Mouse (Mus musculus): ENCODE data around the gene Plac1. TPM values are rescaled to one million over a fixed set of nuclear protein-coding genes. Genes with fewer than 3 reads are reported as not detected.

The Plac1 gene
- polyA plus RNA-seq, 1 experiment from 2014 or later: 1.8 TPM

DNA sequence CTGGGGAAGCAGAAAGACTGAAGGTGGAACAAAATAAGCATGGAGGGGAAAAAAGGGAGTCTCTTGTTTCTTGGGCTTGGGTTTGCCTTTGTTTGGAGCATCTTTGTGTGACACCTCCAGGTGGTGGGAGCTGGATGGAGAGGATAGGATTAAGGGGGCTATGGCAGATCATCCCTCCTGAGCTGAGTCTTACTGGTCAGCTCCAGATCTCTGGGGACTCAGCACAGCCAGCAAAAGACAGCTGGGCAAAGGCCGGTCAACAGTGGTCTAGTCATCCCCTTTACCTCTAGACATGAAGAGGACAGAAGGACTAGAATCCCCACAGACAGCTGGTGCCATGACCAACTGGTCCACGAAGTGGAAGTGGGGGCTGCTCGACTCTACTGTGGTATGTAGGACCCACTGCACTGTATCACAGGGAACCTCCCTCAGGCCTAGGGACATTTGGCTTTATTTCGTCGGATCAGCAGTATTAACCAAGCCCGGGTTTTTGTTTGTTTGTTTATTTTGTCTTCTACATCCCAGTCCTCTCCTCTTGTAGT lies 113.3 kb downstream of the Plac1 start:
- WGBS: 81% methylated on average over 6 of the region's 6 CpGs
- H3K4me1 ChIP-seq: no peaks in the 10 kb centered on the region
- no peak for ATAC-seq (ENCODE audit: low FRiP score, low read depth)
- no peak overlapping the region for H3K9ac ChIP-seq
- no peaks in the 10 kb centered on the region for H3K9me3 ChIP-seq
- H3K27me3 ChIP-seq (replicated peaks): no peaks in the 10 kb centered on the region
- H3K27ac ChIP-seq: no peak overlapping the region
- H3K4me3 ChIP-seq: no peak overlapping the region
- H3K4me2 ChIP-seq (replicated peaks): no peak overlapping the region
- no peaks in the 10 kb centered on the region for H3K36me3 ChIP-seq

DNA sequence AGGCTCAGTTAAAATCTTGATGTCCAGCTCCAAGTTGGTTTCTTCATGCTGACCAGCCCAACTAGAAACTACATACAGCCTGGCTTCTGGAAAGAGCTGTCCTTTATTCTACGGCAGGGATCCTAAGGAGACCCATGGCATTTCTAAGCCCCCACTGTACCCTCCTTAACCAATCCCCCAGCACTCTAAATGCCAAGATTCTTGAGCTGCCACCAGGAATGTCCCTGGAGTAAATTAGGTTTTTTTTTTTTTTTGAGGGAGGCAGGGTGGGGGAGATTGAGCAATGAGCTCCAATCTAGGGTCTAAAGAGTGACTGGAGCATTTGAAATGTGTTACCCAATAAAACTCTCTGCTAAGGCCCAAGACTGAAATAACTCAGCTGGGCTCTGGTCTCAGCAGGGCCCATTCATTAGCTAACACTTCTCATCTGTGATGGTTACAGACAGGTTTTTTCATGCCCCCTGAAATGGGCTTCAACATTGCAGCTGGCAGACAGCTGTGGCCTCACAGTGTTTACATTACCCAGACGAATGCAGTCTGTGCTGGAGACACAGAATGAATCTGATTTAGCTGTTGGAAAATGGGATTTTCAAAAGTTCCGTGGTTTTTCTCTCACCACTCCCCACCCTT lies 114.0 kb downstream of the Plac1 start:
- Histone ChIP-seq H3K27ac (no peak overlapping the region), H3K9me3 (no peaks in the 10 kb centered on the region), H3K4me3 (no peak overlapping the region), H3K4me1 (no peaks in the 10 kb centered on the region), H3K4me2 (replicated peaks) (no peak overlapping the region), H3K36me3 (no peaks in the 10 kb centered on the region), H3K27me3 (replicated peaks) (no peaks in the 10 kb centered on the region), H3K9ac (no peak overlapping the region)
- ATAC-seq (ENCODE audit: low FRiP score, low read depth): no peak
- 40% methylated on average over 3 of the region's 3 CpGs for WGBS

DNA sequence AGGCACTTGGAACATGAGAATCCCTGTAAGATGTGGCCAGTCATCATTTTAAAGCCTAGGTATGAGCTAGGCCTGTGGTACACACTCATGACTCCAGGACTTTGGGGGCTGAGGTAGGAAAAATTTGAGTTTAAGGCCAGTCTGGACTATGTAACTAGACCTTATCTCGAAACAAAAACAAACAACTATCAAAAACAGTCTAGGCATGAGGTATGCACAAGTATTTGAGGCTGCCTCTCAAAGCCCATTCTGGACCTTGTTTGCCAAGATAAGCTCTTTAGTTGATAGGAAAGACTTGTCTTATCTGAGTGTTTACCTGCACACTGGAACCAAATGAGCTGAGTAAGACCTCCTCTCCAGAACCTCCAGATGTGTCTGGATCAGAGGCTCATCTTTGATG lies 116.3 kb downstream of the Plac1 start:
- no peak for ATAC-seq (ENCODE audit: low FRiP score, low read depth)
- Histone ChIP-seq H3K4me3 (no peak overlapping the region), H3K27ac (no peak overlapping the region), H3K4me1 (no peaks in the 10 kb centered on the region), H3K9me3 (no peaks in the 10 kb centered on the region), H3K4me2 (replicated peaks) (no peak overlapping the region), H3K36me3 (no peaks in the 10 kb centered on the region), H3K27me3 (replicated peaks) (no peaks in the 10 kb centered on the region), H3K9ac (no peak overlapping the region)
- 69% methylated on average over 1 of the region's 1 CpGs for WGBS

DNA sequence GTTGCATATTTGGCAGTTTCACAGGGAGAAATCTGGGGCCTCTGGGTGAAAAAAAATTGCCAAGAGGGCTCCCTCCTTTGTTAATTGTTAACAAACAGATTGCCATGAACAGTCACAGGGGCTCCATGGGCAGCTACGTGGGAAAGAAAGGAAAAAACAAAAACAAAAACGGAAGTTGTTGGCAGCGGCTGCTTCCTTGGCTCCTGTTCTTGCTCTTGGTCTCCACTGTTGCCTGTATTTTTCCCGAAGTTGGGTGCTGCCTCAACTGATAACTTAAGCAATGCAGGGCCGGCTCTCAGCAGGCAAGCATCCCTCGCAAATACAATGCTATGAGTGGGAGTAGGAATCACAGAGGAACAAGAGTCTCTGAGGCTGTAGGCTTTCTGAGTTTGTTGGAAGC lies 121.3 kb downstream of the Plac1 start:
- H3K4me2 ChIP-seq (replicated peaks): no peak overlapping the region
- H3K27ac ChIP-seq: no peak overlapping the region
- H3K9me3 ChIP-seq: no peaks in the 10 kb centered on the region
- H3K36me3 ChIP-seq: no peaks in the 10 kb centered on the region
- H3K4me3 ChIP-seq: no peak overlapping the region
- H3K27me3 ChIP-seq (replicated peaks): no peaks in the 10 kb centered on the region
- ATAC-seq (ENCODE audit: low FRiP score, low read depth): no peak
- no peaks in the 10 kb centered on the region for H3K4me1 ChIP-seq
- H3K9ac ChIP-seq: no peak overlapping the region
- WGBS: 69% methylated on average over 6 of the region's 6 CpGs

DNA sequence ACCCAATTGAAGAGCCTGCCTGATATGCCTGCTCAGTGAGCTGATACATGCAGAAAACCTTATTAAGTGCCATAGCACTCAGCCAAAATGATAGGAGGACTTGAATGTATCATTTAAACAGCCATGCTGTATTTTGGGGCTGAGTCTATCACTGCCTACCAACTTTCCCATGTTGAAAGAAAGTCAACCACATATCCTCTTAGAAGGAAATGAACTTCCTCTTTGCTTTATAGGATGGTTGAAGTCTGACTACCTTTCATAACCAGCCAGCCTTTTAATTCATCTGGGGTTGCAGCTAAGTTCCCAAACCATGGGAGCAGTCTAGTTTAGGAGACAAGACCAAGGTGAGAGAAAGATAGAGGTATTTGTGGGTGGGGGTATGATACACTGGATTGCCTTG lies 121.9 kb downstream of the Plac1 start:
- Histone ChIP-seq H3K27me3 (replicated peaks) (no peaks in the 10 kb centered on the region), H3K4me1 (no peaks in the 10 kb centered on the region), H3K9me3 (no peaks in the 10 kb centered on the region), H3K4me2 (replicated peaks) (no peak overlapping the region), H3K27ac (no peak overlapping the region), H3K4me3 (no peak overlapping the region), H3K9ac (no peak overlapping the region), H3K36me3 (no peaks in the 10 kb centered on the region)
- ATAC-seq (ENCODE audit: low FRiP score, low read depth): no peak

DNA sequence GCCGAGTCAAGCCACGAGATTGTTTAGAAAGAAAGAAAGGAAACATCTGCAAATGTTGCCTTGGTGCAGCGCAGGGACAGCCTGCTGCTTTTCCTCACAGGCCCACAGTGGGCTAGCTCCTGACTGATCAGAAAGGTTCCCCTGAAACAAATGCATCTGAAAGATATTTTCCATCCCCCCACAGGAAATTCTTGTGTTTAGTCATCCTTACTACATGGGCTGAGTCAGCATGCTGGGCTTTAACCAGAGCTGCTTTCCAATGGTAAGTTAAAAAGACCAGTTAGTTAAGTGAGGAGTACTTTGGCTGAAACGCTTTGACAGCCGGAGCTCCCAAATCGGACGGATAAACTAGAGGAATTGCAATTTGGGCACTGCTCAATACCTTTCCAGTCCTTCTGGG lies 124.9 kb downstream of the Plac1 start:
- no peaks in the 10 kb centered on the region for H3K9me3 ChIP-seq
- H3K36me3 ChIP-seq: no peaks in the 10 kb centered on the region
- H3K4me3 ChIP-seq: no peak overlapping the region
- no peak for ATAC-seq (ENCODE audit: low FRiP score, low read depth)
- no peaks in the 10 kb centered on the region for H3K27me3 ChIP-seq (replicated peaks)
- no peak overlapping the region for H3K4me2 ChIP-seq (replicated peaks)
- no peak overlapping the region for H3K27ac ChIP-seq
- H3K9ac ChIP-seq: no peak overlapping the region
- 77% methylated on average over 7 of the region's 7 CpGs for WGBS
- H3K4me1 ChIP-seq: no peaks in the 10 kb centered on the region

DNA sequence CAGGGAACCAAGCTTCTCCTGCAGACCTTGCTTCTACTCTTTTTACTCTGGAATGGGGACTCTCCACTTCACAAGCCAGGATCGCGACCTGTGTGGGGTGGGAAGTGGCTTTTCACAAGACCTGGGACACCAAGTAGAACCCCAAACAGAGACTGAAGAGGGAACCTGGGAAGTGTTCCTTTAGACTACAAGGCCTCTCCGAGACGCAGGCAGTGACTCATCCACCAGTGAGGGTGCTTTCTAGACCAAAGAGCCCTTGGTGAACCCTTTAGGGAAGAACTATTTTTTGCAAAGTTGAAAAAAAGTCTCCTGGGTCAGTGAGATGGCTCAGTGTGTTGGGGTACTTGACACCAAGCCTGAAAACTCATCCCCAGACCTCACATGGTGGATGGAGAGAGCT lies 129.8 kb downstream of the Plac1 start:
- 96% methylated on average over 4 of the region's 4 CpGs for WGBS
- Histone ChIP-seq H3K9me3 (no peaks in the 10 kb centered on the region), H3K27me3 (replicated peaks) (no peaks in the 10 kb centered on the region), H3K27ac (no peak overlapping the region), H3K4me2 (replicated peaks) (no peak overlapping the region), H3K36me3 (no peaks in the 10 kb centered on the region), H3K4me1 (no peaks in the 10 kb centered on the region), H3K9ac (no peak overlapping the region), H3K4me3 (no peak overlapping the region)
- ATAC-seq (ENCODE audit: low FRiP score, low read depth): no peak

DNA sequence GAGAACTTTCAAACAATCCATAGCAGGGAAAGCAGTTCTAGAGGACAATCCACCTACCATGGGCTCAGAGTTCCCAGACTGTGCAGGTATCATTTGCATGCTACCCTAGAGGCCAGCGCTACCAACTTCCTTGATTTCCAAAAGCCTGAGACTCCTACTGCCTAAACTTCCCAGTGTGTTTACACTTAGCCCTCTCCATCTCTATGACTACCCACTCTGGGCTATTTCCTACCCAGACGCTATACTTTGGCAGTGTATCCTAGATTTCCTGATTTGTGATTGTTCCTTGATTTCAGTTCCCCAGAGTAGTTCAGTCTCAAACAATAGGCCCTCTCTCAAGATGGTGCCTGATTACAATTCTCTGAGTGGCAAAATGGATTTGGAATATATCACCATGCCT lies 132.8 kb downstream of the Plac1 start:
- H3K9me3 ChIP-seq: no peaks in the 10 kb centered on the region
- 95% methylated on average over 2 of the region's 2 CpGs for WGBS
- H3K27ac ChIP-seq: no peak overlapping the region
- H3K4me2 ChIP-seq (replicated peaks): no peak overlapping the region
- no peak for ATAC-seq (ENCODE audit: low FRiP score, low read depth)
- no peaks in the 10 kb centered on the region for H3K27me3 ChIP-seq (replicated peaks)
- no peaks in the 10 kb centered on the region for H3K4me1 ChIP-seq
- no peaks in the 10 kb centered on the region for H3K36me3 ChIP-seq
- no peak overlapping the region for H3K4me3 ChIP-seq
- no peak overlapping the region for H3K9ac ChIP-seq

DNA sequence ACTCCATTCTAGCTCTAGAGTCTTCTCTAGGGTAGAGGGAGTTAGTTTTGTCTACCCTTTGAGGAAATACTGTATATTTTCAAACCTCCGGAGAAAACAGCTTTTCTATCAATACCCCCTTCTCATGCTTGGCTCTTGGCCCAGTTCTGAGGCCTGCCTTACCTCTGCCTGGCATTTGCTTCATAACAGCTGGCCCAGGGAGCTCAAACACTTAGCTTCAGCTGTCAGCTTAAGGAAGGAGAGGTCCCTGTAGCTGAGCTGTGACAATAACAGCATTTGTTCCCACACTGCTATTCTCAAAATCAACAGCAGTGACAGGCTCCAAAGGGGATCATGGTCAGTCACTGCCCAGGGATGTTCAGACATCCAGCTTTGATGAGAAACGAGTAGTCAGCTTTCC lies 138.7 kb downstream of the Plac1 start:
- 64% methylated on average over 2 of the region's 2 CpGs for WGBS
- no peak overlapping the region for H3K9ac ChIP-seq
- H3K4me3 ChIP-seq: no peak overlapping the region
- H3K4me2 ChIP-seq (replicated peaks): no peak overlapping the region
- H3K36me3 ChIP-seq: no peaks in the 10 kb centered on the region
- no peaks in the 10 kb centered on the region for H3K4me1 ChIP-seq
- H3K27me3 ChIP-seq (replicated peaks): no peaks in the 10 kb centered on the region
- H3K9me3 ChIP-seq: no peaks in the 10 kb centered on the region
- H3K27ac ChIP-seq: no peak overlapping the region
- no peak for ATAC-seq (ENCODE audit: low FRiP score, low read depth)

DNA sequence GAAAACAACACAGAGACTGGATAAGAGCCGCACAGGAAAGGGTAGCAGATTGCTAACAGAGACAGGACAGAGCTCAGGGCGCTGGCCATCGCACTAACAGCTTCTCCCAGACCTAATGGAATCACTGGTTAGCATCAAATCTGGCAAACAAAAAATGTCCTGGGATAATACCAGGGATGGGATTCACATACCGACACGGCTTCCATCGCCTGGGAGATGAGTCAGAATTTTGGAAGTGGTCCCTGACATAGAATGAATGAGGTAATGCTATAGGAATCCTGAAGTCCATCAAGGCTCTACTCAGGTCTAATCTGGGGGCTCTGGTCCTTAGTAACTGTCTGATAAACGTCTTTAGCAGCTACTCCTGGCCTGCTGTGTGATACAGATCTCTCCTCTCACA lies 140.0 kb downstream of the Plac1 start:
- no peak for ATAC-seq (ENCODE audit: low FRiP score, low read depth)
- Histone ChIP-seq H3K9me3 (no peaks in the 10 kb centered on the region), H3K4me3 (no peak overlapping the region), H3K4me2 (replicated peaks) (no peak overlapping the region), H3K27me3 (replicated peaks) (no peaks in the 10 kb centered on the region), H3K36me3 (no peaks in the 10 kb centered on the region), H3K27ac (no peak overlapping the region), H3K4me1 (no peaks in the 10 kb centered on the region), H3K9ac (no peak overlapping the region)
- WGBS: 67% methylated on average over 7 of the region's 7 CpGs

DNA sequence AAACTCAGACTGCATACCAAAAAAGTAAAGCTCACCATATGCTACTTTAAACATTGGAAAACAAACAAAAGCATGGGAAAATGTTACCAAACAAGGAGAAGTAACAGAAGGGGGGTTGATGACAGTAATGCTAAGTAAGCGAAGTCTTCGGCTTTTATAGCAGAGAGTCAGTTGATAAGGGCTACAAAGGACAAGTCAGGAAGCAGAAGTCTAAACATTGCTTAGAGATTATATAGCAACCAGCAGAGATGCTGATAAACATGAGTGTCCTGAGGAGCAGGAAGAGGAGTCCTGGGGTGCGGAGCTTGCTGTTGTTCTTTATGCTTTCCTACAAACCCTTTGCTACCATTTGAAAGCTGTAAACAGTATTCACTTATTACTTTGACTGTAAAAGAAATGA lies 140.6 kb downstream of the Plac1 start:
- no peaks in the 10 kb centered on the region for H3K4me1 ChIP-seq
- H3K4me2 ChIP-seq (replicated peaks): no peak overlapping the region
- H3K9me3 ChIP-seq: no peaks in the 10 kb centered on the region
- no peaks in the 10 kb centered on the region for H3K27me3 ChIP-seq (replicated peaks)
- ATAC-seq (ENCODE audit: low FRiP score, low read depth): no peak
- H3K4me3 ChIP-seq: no peak overlapping the region
- no peak overlapping the region for H3K27ac ChIP-seq
- no peak overlapping the region for H3K9ac ChIP-seq
- WGBS: 84% methylated on average over 3 of the region's 3 CpGs
- H3K36me3 ChIP-seq: no peaks in the 10 kb centered on the region

DNA sequence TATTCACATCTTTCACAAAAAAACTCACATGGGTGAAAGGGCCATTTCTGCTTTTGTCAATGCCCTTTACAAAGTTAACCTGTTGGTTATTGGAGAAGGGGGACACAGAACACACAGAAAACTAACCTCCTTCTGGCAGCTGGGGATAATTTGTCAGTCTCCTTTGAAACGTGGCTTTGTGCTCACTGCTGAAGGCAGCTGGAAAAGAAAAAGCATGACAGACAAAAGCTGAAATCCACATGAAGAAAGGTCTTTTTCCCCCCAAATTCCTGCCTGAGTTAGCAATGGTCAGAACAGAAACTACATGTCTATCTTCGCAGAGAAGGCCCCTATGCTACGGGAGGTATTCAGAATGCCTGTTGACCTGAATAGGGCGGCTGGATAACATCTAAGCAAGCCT lies 141.6 kb downstream of the Plac1 start:
- H3K4me3 ChIP-seq: no peak overlapping the region
- no peak overlapping the region for H3K9ac ChIP-seq
- H3K9me3 ChIP-seq: no peaks in the 10 kb centered on the region
- ATAC-seq (ENCODE audit: low FRiP score, low read depth): no peak
- no peak overlapping the region for H3K4me2 ChIP-seq (replicated peaks)
- no peaks in the 10 kb centered on the region for H3K36me3 ChIP-seq
- H3K27me3 ChIP-seq (replicated peaks): no peaks in the 10 kb centered on the region
- H3K27ac ChIP-seq: no peak overlapping the region
- H3K4me1 ChIP-seq: no peaks in the 10 kb centered on the region
- 44% methylated on average over 4 of the region's 4 CpGs for WGBS

DNA sequence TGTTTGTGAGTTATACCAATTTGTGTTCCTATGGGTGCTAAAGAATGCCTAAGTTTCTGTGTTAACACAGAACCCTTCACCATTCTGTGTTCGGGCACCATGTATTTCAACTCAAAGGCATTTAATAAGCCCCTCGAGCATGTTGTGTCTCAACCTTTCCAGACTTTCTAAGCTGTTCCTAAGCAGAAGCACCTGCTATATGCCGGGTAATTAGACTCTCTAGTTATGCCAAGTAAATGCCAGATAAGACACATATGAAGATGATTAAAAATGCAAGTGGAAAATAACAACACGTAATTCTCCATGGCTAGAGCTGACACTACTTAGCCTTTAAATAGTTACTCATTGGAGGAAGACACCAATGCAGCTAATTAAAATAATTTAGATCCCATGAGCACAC lies 142.1 kb downstream of the Plac1 start:
- Histone ChIP-seq H3K4me2 (replicated peaks) (no peak overlapping the region), H3K9ac (no peak overlapping the region), H3K9me3 (no peaks in the 10 kb centered on the region), H3K4me1 (no peaks in the 10 kb centered on the region), H3K36me3 (no peaks in the 10 kb centered on the region), H3K27me3 (replicated peaks) (no peaks in the 10 kb centered on the region), H3K4me3 (no peak overlapping the region), H3K27ac (no peak overlapping the region)
- WGBS: 65% methylated on average over 4 of the region's 4 CpGs
- ATAC-seq (ENCODE audit: low FRiP score, low read depth): no peak
